Mouse (Mus musculus) v-Abl transformed pro-B cells (cell line): ENCODE measurements around the gene Dnajb8.

Experiments
- in situ Hi-C, 2 experiments: fragments of 400-800 bp; cut with MboI; formaldehyde crosslinking; loops; one replicate each; pipeline ENCODE4 v1.15.1; 2025; ENCODE audit not compliant: unreplicated experiment in 2 of 2

Gene Dnajb8

DNA sequence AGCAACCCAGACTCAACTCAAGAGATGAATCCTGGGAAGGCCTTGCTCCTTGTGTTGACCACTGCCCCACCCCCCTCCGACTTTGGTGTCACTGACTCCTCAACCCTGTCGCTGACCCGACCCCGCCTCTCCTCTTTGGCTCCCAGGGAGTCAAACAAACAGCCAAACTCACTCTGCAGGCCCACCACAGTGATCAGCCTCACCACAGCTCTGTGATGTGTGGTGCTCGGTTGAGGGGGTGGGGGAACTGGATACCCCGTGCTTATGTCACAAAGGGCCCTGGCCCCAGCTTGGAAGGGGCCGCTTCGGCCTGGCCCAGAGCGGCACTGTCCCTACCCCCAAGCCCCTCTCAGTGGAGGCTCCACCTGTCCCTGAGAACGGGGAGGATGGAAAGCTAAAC lies at the start of gene Dnajb8:
Dnajb8 (plus strand) TSS at position 301 of the 400 bp plus-strand sequence.
- in situ Hi-C loops: no loop called here

DNA sequence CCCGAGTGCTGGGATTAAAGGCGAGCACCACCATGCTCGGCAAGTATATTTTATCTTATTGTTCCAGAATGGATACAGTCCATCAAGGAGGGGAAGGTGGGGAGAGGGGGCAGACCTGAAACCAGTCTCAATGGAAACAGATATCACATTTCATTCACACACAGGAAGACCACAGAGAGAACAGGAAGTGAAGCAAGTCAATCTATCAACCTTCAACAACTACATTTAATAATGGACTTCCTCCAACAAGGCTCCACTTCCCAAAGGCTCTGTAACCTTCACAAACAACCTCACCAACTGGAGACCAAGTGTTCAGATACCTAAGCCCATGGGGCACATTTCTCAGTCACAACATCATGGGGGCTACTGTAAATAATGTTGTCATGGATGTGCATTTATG lies 47.9 kb upstream of the Dnajb8 start:
- in situ Hi-C loops: no loop called here

DNA sequence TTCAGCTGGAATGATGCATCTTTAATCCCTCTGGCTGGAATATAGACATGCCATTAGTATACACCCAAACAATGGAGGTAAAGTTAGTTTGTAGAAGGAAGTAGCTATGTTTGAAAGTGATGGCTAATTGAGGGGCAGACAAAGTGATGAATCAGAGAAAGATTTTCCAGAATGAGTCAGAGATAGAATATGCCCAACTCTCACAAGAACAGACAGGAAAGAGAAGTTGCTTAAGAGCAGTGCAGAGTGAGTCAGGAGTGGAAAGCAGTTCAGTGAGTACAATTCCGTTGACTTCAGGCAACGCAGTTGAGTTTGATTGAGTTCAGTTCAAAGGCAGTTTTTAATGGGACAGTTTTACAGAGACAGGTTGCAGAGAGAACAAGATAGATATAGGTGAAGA lies 47.4 kb upstream of the Dnajb8 start:
- in situ Hi-C loops: no loop called here

DNA sequence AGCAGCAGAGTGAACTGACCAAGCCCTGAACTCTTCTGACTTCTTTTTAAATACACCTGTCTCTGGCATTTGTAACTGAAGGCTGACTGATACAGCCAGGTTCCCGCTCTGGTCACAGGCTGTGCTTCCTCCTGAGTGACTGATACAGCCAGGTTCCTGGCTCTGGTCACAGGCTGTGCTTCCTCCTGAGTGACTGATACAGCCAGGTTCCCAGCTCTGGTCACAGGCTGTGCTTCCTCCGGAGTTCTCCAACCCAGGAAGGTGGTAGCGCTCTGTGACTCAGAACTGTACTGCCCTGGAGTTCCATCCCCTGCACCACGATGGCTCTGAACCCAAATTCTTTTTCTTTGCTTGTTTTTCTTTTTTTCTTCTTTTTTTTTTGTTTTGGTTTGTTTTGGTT lies 37.4 kb upstream of the Dnajb8 start:
- in situ Hi-C loops: loop anchor here (5.0 to 10.0 kb wide), 4 partner anchors 303 to 683 kb away; no protein-coding TSS in a partner anchor

DNA sequence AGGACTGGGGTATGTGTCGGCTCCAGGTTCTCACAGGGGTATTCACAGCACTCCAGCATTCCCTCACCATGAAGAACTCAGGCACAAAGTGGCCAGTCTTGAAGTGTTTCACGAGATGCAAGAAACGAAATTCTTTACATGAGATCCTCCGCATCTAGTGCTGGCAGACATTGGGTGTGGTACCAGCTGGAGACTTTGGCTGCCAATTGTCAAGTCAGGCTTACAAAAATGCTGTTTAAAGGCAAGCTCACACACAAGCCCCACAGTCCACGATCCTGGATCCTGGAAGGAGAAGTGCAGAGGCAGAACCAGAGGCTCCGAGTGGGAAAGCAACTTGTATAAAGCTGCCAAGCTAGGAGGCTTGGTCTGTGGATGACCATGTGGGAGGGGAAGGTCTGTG lies 33.9 kb upstream of the Dnajb8 start:
- in situ Hi-C loops: loop anchor here (5.0 to 10.0 kb wide), 4 partner anchors 299 to 679 kb away; no protein-coding TSS in a partner anchor

DNA sequence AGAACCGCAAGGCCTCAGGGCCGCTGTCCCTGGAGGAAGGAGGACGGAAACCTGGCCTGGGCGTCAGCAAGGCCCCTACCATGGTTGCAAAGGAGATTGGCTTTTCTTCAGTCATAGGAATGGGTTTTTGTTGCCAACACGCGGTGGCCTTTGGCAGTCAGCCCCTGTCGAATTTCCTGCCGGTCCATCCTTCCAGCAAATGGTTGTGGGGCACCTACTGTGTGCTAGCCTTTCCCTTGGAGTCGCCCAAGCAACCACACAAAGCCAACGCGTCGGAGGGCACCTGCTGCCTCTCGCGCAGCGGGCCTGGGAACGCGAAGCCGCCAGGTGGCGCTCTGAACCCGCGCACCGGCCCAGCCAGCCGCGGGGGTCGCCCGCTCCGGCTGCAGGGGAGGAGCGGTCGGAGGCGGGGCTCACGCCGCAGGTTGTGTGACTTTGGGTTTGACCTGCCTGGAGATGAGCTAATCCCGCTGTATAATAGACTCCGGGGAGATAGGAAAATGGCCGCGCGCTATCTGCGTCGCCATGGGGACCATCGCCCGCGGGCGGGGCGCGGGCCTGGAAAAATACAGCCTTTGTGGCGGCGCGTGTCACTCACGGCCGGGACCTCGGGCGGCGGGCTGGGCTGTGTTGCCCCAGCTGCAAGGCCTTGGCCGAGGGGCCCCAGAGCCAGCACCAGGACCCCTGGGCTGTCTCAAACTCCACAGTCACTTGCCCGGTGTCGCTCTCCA lies 32.6 kb upstream of the Dnajb8 start:
- in situ Hi-C loops: loop anchor here (5.0 to 10.0 kb wide), 4 partner anchors 298 to 678 kb away; no protein-coding TSS in a partner anchor

DNA sequence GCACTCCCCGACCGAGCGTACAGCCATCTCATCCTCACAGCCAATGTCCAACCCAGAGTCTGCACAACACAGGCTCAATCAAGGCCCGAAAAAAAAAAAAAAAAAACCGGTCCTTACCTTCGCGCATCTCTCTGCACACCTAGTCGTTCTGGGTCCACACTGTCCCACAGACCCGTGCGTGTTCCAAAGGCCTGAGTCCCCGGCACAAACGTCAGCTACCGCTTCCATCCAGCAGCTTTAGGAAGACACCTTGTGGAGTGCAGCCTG lies 32.1 kb upstream of the Dnajb8 start:
- in situ Hi-C loops: no loop called here

DNA sequence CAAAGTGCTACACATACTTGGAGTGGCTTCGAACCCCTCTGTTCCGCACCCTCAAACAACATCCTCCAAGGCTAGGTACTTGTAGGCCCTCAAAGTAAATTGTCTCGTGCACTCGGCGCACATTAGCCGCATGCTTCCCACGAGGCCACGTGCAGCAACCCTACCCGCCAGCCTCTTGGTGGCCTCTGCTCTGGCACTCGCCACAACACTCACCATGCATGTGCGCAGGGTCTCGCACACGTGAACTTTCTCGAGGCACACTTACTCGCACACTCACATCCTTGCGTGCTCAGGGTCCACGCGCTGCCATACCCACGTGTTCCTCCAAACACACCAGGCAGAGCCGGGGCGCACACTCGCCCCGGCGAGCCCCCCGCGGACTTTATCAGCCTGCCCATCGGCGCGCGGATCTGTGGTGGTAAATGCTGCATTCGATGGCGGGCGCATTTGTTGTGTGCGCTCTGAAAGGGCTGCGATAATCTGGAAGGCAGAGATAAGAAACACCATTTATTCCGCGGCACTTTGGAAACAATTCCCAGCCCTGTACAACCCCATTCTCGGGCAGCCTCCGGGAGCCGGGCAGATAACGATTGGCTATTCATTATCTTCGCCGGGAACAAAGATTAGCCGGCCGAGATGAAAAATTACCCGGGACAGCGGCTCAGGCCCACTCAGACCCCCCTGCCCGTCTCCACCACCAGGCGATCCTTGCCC lies 31.6 kb upstream of the Dnajb8 start:
- in situ Hi-C loops: no loop called here

DNA sequence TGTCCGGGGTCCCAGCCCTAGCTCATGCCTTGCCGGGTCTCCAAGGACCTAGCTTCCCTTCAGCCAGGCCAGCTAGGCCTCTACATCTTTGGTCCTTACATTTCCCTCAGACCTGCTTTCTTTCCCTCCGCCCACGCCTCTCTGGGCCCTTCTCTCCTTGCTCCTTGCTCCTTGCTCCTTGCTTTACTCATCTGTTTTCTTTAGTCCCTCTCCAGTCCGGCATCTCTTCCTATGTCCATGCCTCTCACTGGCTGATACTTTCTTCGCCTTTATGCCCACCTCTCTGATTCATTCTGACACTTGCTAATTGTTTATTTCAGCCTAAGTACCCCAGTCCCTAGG lies 31.1 kb upstream of the Dnajb8 start:
- in situ Hi-C loops: no loop called here

DNA sequence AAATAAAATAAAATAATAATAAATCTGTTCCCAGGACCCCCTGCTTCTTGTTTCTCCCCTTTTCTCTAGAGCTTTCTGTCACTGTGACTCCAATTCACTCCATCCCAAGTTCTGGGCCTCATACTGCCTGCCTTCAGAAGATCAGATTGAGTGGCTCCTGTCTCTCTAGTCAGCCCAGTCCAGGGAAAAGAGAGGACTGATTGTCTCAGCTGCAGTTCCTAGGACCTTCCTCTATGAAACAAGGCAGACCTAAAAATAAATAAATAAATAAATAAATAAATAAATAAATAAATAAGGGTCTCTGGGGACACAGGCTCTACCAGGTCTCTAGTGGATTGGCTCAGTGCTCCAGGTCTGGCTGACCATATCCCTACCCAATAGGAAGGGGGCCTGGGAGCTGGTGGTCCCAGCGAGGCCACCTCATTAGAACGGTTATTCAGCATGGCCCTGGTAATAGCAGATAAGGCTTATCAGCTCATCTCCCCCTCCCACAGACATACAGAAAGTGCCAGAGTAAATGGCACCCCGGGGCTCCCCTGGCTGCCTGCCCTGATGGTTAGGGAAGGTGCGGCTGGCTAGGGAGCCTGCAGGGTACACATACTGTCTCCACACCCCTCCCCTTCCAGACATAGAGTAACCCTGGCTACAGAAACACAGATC lies 30.5 kb upstream of the Dnajb8 start:
- in situ Hi-C loops: no loop called here

DNA sequence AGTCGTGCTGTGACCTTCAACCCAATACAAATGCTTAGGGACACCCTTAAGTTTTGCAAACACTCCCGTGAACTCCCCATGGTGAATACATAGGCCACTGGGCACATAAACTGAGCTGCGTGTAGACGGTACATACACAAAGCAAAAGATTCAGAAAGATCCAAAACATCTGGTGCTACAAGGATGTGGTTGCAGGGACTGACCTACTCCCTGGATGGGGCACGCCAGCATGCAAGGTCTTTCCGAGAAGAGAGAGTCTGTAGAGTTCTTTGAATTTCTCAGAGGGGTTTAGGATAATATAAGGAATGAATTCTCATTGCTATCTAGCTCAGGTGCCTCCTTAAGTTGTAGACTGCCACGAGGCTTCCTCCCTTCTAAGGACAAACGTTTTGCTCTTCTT lies 29.3 kb upstream of the Dnajb8 start:
- in situ Hi-C loops: no loop called here

DNA sequence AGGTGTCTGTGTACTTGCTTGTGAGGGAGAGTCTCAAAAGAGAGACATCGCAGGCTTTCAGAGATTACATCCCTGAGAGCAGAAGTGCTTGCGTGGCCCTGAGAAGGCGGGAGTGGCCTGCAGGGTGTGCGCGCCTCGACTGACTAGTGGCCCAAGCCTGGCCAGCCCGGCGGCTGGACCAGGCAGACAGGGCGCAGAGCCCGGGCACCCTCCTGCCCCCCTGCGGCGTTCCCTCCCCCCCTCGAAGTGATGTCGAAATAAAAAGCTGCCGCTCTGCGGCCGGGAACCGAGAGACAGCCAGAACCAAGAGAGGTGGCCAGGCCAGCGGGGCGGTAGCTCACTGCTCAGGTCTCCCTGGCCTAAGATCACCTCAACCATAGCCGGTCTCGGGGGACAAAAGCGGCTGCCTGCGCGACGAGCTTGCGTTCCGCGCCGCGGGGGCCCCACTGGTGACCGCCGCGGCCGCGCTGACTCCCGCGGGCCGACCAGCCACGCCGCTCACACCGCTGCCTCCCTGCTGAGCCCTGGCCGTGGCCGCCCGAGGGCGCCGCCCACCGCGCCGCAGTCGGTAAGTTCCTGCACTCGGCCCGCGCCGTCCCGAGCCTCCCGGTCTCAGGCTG lies 28.5 kb upstream of the Dnajb8 start, which contains the start of gene Gata2:
Gata2 (plus strand) TSS at position 459 of the 620 bp plus-strand sequence.
- in situ Hi-C loops: no loop called here

DNA sequence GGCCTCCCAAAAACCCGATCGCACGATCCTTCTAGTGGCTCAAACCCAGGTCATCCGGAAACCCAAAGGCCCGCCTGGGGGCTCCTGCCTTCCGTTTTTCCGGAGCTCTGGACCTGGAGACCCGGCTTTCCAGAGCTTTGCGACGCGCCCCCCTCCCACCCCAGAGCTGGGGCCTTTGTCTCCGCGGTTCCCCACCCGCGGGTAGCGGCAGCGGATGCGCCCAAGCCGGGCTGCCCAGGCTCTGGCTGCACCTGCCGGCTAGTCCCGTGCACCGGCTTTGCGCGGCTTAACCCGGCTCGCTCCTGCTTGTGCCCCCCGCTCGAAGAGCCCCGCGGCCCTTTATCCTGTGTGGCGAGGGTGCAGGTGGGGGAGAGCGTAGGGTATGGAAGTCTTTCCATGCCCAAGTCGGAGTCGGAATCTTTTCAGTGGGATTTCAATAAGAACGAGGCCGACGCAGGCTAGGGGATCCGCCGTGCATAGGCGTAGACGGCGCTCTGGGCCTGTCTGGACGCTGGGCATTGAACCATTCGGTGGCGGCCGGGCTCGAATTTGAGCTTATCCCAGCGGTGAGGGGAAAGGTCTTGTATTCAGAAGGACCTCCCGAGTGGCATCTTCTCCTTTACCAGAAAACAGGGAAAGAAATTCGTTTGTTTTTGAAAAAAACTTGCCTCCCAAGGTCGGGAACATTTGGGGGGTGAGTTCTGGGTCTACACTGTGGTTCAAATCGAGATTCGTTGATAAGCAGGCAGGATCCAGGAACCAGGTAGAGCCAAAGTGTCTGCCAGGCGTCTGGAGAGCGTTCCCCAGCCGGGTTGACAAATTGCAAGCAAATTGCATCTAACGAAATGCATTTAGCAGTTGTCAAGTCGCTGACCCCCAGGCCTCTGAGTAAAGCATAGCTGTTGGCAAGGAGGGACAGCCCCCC lies 27.8 kb upstream of the Dnajb8 start:
- in situ Hi-C loops: no loop called here

DNA sequence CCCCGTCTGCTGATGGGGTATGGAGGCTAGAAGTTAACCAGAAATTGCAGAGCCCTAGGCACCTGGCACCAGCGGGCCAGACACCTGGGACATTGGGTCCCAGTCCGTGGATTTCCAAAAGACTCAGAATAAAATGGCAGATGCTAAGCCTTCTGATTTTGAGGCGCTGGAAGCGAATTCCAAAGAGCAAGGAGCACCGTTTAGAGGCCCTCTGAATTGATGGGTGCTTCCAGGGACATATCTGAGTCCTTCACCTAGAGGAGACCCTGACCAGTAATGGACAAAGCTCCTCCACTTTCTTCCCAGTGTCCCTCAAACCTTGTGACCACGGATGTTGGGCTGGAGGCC lies 27.1 kb upstream of the Dnajb8 start:
- in situ Hi-C loops: no loop called here

DNA sequence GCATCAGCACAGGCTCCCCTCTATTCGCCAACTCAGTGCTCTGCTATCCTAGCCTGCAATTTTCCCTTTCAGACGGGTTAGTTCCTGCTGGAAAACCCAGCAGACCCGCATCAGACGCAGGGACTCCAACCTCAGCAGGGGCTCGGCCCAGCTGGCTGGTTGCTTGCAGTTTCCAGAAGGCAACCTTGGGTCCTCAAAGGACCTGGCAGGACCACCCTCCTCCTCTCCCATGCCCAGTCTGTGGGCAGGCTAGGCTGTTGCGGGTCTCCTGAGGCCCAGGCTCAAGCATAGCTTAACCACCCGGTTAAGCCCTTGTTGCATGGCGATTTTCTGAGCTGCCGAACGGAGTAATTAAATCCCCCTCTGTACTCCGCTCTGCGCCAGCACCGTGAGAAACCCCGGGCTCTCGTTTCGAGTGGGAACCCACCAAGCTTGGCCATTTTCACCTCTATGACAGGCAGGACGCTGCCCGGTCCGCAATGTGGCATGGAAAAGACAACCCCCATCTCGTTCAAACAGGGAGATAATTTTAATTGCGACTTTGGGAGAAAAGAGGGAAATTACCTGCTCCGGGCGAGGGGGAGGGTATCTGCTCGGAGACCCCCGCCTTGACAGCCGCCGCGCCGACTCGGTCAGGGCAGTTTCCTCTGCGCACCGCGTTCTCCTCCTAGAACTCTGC lies 25.9 kb upstream of the Dnajb8 start:
- in situ Hi-C loops: no loop called here

- in situ Hi-C loops: no loop called here
Observed at GRCm38 (mm10) chr6:88196733-88197312, 25.2 kb upstream of the Dnajb8 start.

DNA sequence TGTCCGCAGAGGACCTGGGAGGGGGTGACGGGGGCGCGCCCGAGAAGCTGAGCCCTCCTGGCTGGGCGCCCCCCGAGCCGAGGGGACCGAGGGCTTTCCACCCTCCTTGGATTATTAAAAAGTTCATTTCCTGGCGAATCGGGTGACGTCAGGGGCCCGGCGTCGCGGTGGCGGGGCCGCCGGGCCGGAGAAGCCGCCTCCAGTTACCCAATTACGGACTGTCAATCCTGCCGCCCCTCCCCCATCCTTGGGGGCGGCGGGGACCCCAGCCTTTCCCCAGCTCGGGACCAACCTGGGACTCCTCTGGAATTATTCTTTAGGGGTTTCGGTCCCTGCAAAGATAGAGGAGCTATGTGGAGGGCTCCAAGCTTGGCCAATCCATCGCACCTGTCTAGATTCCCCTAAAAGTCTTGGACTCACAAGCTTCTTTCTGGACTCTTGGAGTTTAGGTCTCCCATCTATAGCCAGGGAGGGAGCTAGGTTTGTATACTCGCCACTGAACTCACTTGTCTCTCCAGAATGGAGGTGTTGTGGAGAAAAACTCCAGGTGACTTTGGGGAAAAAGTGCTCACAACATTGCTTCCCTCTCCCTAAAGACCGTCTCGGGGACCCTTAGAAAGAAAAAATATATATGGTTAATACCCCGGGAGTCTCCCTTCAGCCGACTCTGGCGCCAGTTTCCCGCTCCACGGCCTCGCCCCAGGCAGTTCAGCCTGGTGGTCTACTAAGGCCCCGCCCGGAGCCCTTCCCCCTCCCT lies 24.6 kb upstream of the Dnajb8 start:
- in situ Hi-C loops: no loop called here

- in situ Hi-C loops: no loop called here
Observed at GRCm38 (mm10) chr6:88198070-88198940, 23.8 kb upstream of the Dnajb8 start.
